Mouse (Mus musculus) neural tube, embryonic 14.5 days (tissue): Measurements from ENCODE around the gene Trappc12. TPM values are rescaled to one million over a fixed set of nuclear protein-coding genes. Genes with fewer than 3 reads are reported as not detected.

Experiments used
- ATAC-seq: fragments of 200-750 bp; cut with Nextera tagmentation; 2 replicates; pipeline ENCODE4 v1.8.0; 2017; ENCODE audit warnings: low read depth, mild to moderate bottlenecking, moderate TSS enrichment, moderate library complexity
- H3K27ac ChIP-seq: fragments of 300-500 bp; sonication (generic); 2 replicates; pipeline ENCODE4 v1.5.1; 2014; ENCODE audit warnings: low read depth, mild to moderate bottlenecking, control low read depth, low read length, moderate library complexity, mixed read lengths
- H3K27me3 ChIP-seq: fragments of 300-500 bp; sonication (generic); 2 replicates; pipeline ENCODE4 v1.6.1; 2014; ENCODE audit warnings: low read length; ENCODE audit not compliant: control insufficient read depth, insufficient read depth
- H3K36me3 ChIP-seq: fragments of 300-500 bp; sonication (generic); 2 replicates; pipeline ENCODE4 v1.6.1; 2014; ENCODE audit warnings: low read length, mixed read lengths; ENCODE audit not compliant: control insufficient read depth, insufficient read depth
- H3K4me1 ChIP-seq: fragments of 300-500 bp; sonication (generic); 2 replicates; pipeline ENCODE4 v1.6.1; 2014; ENCODE audit warnings: low read length; ENCODE audit not compliant: control insufficient read depth, insufficient read depth
- H3K4me2 ChIP-seq: fragments of 300-500 bp; sonication (generic); 2 replicates; pipeline ENCODE4 v1.6.1; 2014; ENCODE audit warnings: mild to moderate bottlenecking, low read depth, low read length, control low read depth
- H3K4me3 ChIP-seq: fragments of 300-500 bp; sonication (generic); 2 replicates; pipeline ENCODE4 v1.5.1; 2014; ENCODE audit warnings: low read depth, low read length, control low read depth, mixed read lengths
- H3K9ac ChIP-seq: fragments of 300-500 bp; sonication (generic); replicated peaks from 2 replicates; pipeline ENCODE4 v1.6.1; 2014; ENCODE audit warnings: low read depth, mild to moderate bottlenecking, control low read depth, low read length, mixed read lengths
- H3K9me3 ChIP-seq: fragments of 300-500 bp; sonication (generic); 2 replicates; pipeline ENCODE4 v1.6.1; 2016; ENCODE audit warnings: low read length; ENCODE audit not compliant: control insufficient read depth
- WGBS: fragments of 180-500 bp; shearing (Covaris S2); extraction: QIAGEN DNeasy Blood & Tissue Kit; methylation state at CpG from one replicate; pipeline ENCODE4 v1.1.7; 2014; 5-methylcytosine and 5-hydroxymethylcytosine counted together
- microRNA-seq: library from miRNA; unstranded; fragments of <30 nt; microRNA quantifications from one replicate; pipeline ENCODE4, GENCODE M21; 2016
- polyA plus RNA-seq: library from polyadenylated mRNA; unstranded; fragments of >200 nt; fragmentation: Nextera tagmentation; extraction: Ambion mirVana; gene quantifications from 2 replicates; pipeline ENCODE4 v1.2.1, GENCODE M21; 2014

The Trappc12 gene
- polyA plus RNA-seq, 1 experiment from 2014 or later, result 46.9 TPM

DNA sequence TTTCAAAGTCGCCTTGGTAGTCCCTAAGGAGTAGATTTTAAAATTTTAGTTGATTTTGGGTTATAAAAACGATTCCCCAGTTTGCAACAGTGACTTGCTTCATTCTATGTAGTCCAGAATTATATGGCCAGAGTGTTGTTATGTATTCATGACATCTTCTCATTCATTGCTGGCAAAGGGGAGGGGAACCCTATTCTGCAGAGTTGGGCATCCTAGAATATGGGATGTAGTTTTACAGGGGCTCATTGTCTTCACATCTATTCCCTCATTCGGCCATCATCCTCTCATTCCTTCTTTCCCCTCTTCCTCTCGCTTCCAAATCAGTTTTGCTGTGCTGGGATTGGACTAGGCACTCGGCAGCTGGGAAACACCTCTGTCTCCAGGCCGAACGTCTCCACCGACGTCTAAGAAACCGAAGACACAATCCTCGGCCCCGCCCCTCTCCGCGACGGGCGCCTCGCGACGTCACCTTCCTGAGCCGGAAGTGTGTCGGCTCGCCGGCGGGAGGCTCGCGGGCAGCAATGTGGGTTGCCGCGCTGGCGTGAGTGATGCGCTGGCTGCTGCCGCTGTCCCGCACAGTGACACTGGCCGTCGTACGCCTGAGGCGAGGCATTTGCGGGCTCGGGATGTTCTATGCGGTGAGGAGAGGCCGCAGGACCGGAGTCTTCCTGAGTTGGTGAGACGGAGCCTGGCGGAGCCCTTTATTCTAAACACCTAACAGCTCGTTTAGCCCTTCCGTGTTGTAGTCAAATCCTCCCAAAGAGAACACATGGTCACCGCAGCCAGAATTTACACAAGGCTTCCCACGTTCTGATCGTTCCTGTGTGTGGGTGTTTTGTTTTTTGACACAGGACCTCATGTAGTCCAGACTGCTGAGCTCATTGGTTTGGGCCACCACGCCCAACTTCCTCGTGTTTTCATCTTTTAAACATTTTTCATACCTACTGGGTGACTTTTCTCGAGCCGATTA lies 100.8 kb downstream of the Trappc12 start, which contains the start of gene Rnaseh1:
TSS of gene Rnaseh1 (plus strand) at position 462 of the 970 bp plus-strand sequence.
- peak within 1 kb of the TSS; percentile 87 for H3K27ac ChIP-seq
- peak; percentile 97 for ATAC-seq
- no peaks in the 10 kb centered on the region for H3K9me3 ChIP-seq
- peak within 1 kb of the TSS; percentile 92 for H3K4me2 ChIP-seq
- WGBS, result 1% methylated on average over 52 of the region's 52 CpGs
- H3K27me3 ChIP-seq, result no peaks in the 10 kb centered on the region
- peak within 1 kb of the TSS; percentile 70 for H3K9ac ChIP-seq
- peaks cover 6% of the 10 kb centered on the region for H3K4me1 ChIP-seq
- peak within 1 kb of the TSS; percentile 72 for H3K4me3 ChIP-seq
- H3K36me3 ChIP-seq, result peaks cover 6% of the 10 kb centered on the region; the same call in 1 of the 2 replicates

Small RNA genes within 50 kb of the gene (microRNA-seq; reads per million reads assigned to microRNA genes)
- gene Mir6937, result not detected

Other genes starting within 250 kb of the Trappc12 start
- gene Dcdc2c, start 198.1 kb downstream of the Trappc12 start, polyA plus RNA-seq, result 0.33 TPM in 1 of 2 replicates, not detected in the other
- gene Allc, start 167.9 kb downstream of the Trappc12 start, polyA plus RNA-seq, result not detected in 2 replicates
- gene Colec11, start 127.1 kb downstream of the Trappc12 start, polyA plus RNA-seq, result 0.80 and 0.94 TPM in 2 replicates
- gene Rps7, start 114.5 kb downstream of the Trappc12 start, polyA plus RNA-seq, result 537 and 647 TPM in 2 replicates
- 19.5 and 21.7 TPM in 2 replicates for gene Rnaseh1, start 100.9 kb downstream of the Trappc12 start, polyA plus RNA-seq
- gene Adi1, start 75.2 kb downstream of the Trappc12 start, polyA plus RNA-seq, result 25.4 and 26.7 TPM in 2 replicates
- gene Eipr1, start 1.3 kb upstream of the Trappc12 start, polyA plus RNA-seq, result 72.5 and 77.3 TPM in 2 replicates